Mouse (Mus musculus): ENCODE measurements around the gene Atp5e. TPM values are rescaled to one million over a fixed set of nuclear protein-coding genes. Genes with fewer than 3 reads are reported as not detected.

Atp5e gene
- polyA plus RNA-seq (2015; fragmentation: Nextera tagmentation; extraction: Ambion mirVana), result 591 and 652 TPM in 2 replicates

DNA sequence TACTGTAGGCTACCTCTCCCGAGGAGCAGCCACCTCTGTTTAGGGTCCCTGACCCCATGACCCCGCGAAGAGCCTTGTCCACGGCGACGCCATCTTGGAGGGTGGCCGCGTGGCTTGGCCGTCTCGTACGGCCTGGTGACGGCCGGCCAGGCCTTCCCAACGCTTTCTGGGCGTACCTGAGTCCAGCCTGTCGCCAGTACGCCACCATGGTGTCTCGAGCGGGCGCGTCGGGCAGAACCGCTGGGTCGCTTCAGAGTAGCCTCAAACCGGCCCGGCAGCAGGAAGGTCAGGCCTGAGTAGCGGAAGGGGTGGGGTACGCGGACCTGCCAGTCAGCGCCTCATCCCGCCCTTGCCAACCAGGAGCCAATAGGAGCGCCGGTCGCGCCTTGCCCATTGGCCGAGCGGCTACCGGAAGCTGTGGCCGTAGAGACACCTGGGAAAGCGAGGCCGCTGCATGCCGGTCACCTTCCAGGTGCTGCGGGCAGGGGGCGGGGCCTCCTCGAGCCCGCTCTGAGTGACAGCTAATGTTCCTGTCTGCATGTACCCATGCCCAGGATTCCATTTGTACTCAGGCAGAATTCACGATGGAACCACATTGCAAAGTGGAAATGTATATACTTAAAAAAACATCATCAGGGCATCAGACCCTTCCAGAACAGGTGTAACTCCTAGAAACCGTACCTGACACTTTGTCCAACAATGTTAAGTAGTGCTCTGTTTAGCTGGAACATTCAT is at the start of gene Atp5e:
Atp5e (minus strand) TSS at position 317 of the 735 bp plus-strand sequence.
- Histone ChIP-seq H3K27me3 (replicated peaks; ENCODE audit: insufficient read depth, low read length) (no peaks in the 10 kb centered on the region), H3K4me2 (replicated peaks; ENCODE audit: low read depth, low read length) (peak within 1 kb of the TSS; percentile 94), H3K27ac (ENCODE audit: low read length) (peak within 1 kb of the TSS; percentile 71; the same call in 1 of the 2 replicates), H3K4me1 (ENCODE audit: insufficient read depth, low read depth, low read length) (peaks cover 8% of the 10 kb centered on the region; the same call in 1 of the 2 replicates), H3K36me3 (ENCODE audit: insufficient read depth, low read length) (no peaks in the 10 kb centered on the region), H3K9me3 (ENCODE audit: low read length) (no peaks in the 10 kb centered on the region), H3K4me3 (ENCODE audit: low read depth, low read length) (peak within 1 kb of the TSS; percentile 69), H3K9ac (replicated peaks; ENCODE audit: low read depth) (peak within 1 kb of the TSS; percentile 71)
- peak; percentile 100 for ATAC-seq
- WGBS, result 3% methylated on average over 48 of the region's 48 CpGs
- DNase-seq (ENCODE audit: low spot score), result peak; percentile 98
- TF ChIP-seq CTCF (IDR thresholded peaks at IDR 0.05) (peak; percentile 20; the same call in 1 of the 2 replicates), EP300 (IDR thresholded peaks at IDR 0.05) (no peak)

DNA sequence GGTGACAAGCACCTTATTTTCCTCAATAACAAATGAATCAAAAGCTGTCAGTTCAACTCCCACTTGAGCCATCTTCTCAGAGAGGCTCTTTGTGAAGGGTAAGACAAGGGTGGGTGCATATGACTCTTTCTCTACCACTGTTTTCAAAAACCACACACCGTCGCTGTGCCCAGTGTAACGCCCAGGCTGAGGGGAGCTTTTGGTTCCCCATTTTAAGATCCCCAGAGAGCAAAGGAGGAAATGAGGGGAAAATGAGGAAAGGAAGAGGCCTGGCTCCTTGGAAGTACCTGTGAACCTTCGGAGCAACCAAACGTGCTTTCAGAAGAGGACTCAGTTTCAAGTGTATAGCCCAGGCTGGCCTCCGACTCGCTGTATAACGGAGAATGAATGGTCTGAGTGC is 45.9 kb upstream of the Atp5e start:
- Histone ChIP-seq H3K4me1 (ENCODE audit: insufficient read depth, low read depth, low read length) (no peaks in the 10 kb centered on the region), H3K9me3 (ENCODE audit: low read length) (no peaks in the 10 kb centered on the region), H3K4me2 (replicated peaks; ENCODE audit: low read depth, low read length) (no peak overlapping the region), H3K36me3 (ENCODE audit: insufficient read depth, low read length) (no peaks in the 10 kb centered on the region), H3K4me3 (ENCODE audit: low read depth, low read length) (no peak overlapping the region), H3K27ac (ENCODE audit: low read length) (no peak overlapping the region), H3K27me3 (replicated peaks; ENCODE audit: insufficient read depth, low read length) (no peaks in the 10 kb centered on the region), H3K9ac (replicated peaks; ENCODE audit: low read depth) (no peak overlapping the region)
- DNase-seq (ENCODE audit: low spot score), result no peak
- WGBS, result 86% methylated on average over 8 of the region's 8 CpGs
- TF ChIP-seq CTCF (IDR thresholded peaks at IDR 0.05) (no peak), EP300 (IDR thresholded peaks at IDR 0.05) (no peak)
- ATAC-seq, result no peak

DNA sequence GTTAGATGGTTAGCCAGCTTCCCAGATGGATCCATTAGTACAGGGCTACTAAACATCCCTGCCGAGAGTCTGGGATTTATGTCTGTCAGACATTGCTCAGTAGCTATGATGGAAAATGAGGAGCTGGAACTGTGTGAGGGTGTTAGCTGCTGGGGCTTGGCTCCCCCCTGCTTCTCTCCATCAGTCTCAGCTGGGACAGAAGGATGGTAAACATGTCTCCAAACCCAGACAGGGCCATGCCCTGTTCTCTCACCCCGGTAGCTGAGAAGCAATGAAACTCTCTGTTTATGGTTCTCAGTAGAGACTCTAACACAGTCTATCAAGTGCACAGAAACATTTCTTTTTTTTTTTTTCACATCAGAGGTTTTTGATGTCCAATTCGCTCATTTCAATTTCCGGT is 44.1 kb upstream of the Atp5e start:
- Histone ChIP-seq H3K4me1 (ENCODE audit: insufficient read depth, low read depth, low read length) (no peaks in the 10 kb centered on the region), H3K36me3 (ENCODE audit: insufficient read depth, low read length) (no peaks in the 10 kb centered on the region), H3K27ac (ENCODE audit: low read length) (no peak overlapping the region), H3K4me2 (replicated peaks; ENCODE audit: low read depth, low read length) (no peak overlapping the region), H3K9me3 (ENCODE audit: low read length) (no peaks in the 10 kb centered on the region), H3K27me3 (replicated peaks; ENCODE audit: insufficient read depth, low read length) (no peaks in the 10 kb centered on the region), H3K4me3 (ENCODE audit: low read depth, low read length) (no peak overlapping the region), H3K9ac (replicated peaks; ENCODE audit: low read depth) (no peak overlapping the region)
- DNase-seq (ENCODE audit: low spot score), result no peak
- ATAC-seq, result peak; percentile 63
- 80% methylated on average over 4 of the region's 4 CpGs for WGBS
- no peak for TF ChIP-seq EP300 (IDR thresholded peaks at IDR 0.05)
- TF ChIP-seq CTCF (IDR thresholded peaks at IDR 0.05), result no peak

DNA sequence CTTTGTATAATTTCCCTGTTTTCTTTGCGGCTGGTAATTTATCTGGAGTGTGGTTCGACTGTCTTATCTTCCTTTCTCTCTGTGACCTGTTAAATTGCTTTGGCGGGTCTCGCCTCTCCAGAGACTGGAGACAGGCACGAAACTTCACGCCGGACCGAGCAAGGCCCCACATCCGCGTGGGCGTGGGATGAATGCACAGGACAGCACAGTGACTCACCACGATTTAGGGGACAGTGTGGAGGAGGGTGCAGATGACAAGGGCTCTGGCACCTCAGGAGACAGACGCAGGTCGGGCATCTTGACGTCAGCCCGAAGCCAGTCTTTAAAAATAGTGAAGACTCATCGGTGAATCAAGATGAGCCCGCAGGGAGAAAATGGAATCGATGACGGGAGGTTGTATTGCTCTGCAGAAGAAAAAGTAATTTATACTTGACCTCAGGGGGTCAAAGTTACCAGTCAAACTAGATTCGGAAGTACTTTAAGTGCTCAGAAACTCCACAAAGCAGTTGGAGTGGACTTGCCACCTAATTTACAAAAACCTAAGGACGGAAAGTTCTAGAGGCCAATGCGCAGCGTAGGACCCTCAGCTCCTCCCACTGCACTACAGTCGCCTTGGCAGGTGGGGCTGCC is 39.0 kb upstream of the Atp5e start:
- WGBS, result 48% methylated on average over 25 of the region's 25 CpGs
- no peaks in the 10 kb centered on the region; the same call in 1 of the 2 replicates for H3K4me1 ChIP-seq (ENCODE audit: insufficient read depth, low read depth, low read length)
- no peak overlapping the region for H3K4me3 ChIP-seq (ENCODE audit: low read depth, low read length)
- ATAC-seq, result peak; percentile 48
- H3K9me3 ChIP-seq (ENCODE audit: low read length), result no peaks in the 10 kb centered on the region
- no peaks in the 10 kb centered on the region for H3K36me3 ChIP-seq (ENCODE audit: insufficient read depth, low read length)
- H3K4me2 ChIP-seq (replicated peaks; ENCODE audit: low read depth, low read length), result no peak overlapping the region
- no peak for TF ChIP-seq EP300 (IDR thresholded peaks at IDR 0.05)
- no peak for TF ChIP-seq CTCF (IDR thresholded peaks at IDR 0.05)
- H3K9ac ChIP-seq (replicated peaks; ENCODE audit: low read depth), result no peak overlapping the region
- no peak overlapping the region for H3K27ac ChIP-seq (ENCODE audit: low read length)
- H3K27me3 ChIP-seq (replicated peaks; ENCODE audit: insufficient read depth, low read length), result no peaks in the 10 kb centered on the region
- DNase-seq (ENCODE audit: low spot score), result peak; percentile 41

DNA sequence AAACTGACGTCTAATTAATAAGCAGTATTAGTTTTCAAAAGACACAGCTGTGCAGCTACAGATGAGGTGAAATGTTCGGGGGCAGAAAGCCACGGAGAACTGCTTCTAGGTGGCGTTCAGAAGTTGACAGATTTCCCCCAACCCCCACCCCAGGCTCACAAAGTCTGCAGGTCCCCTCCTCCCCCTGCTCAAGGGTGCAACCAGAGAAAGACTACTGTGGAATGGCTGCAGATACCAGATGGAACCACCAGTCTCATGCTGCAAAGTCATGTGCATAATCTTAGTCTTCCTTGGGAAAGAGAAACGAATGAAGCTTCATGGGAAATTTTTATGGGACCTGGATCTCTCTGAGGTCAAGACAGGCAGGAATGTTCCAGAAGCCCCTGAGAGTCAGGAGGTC is 38.4 kb upstream of the Atp5e start:
- Histone ChIP-seq H3K27ac (ENCODE audit: low read length) (no peak overlapping the region), H3K4me2 (replicated peaks; ENCODE audit: low read depth, low read length) (no peak overlapping the region), H3K9me3 (ENCODE audit: low read length) (no peaks in the 10 kb centered on the region), H3K36me3 (ENCODE audit: insufficient read depth, low read length) (no peaks in the 10 kb centered on the region), H3K9ac (replicated peaks; ENCODE audit: low read depth) (no peak overlapping the region), H3K4me3 (ENCODE audit: low read depth, low read length) (no peak overlapping the region), H3K4me1 (ENCODE audit: insufficient read depth, low read depth, low read length) (no peaks in the 10 kb centered on the region; the same call in 1 of the 2 replicates), H3K27me3 (replicated peaks; ENCODE audit: insufficient read depth, low read length) (no peaks in the 10 kb centered on the region)
- WGBS, result 42% methylated on average over 5 of the region's 5 CpGs
- ATAC-seq (no peak), DNase-seq (ENCODE audit: low spot score) (no peak)
- no peak for TF ChIP-seq CTCF (IDR thresholded peaks at IDR 0.05)

DNA sequence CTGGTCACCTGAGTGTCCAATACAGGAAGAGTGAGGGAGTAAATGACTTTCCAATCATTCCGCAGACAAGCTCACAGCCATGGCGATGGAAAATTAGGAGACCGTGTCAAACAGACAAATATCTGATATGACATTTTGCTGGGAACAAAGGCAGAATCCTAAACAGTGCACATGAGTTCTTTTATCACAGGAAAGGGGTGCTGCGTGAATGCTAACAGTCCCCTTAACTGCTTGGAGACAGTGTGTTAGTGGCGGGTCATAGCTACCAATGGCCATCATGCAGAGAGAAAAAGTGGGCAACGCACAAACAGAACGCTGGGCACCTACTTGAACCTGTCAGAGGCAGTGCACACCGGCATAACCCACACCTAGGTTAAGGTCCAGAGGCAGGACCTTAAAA is 37.6 kb upstream of the Atp5e start:
- H3K9ac ChIP-seq (replicated peaks; ENCODE audit: low read depth), result no peak overlapping the region
- H3K27me3 ChIP-seq (replicated peaks; ENCODE audit: insufficient read depth, low read length), result no peaks in the 10 kb centered on the region
- H3K9me3 ChIP-seq (ENCODE audit: low read length), result no peaks in the 10 kb centered on the region
- WGBS, result 89% methylated on average over 8 of the region's 8 CpGs
- no peaks in the 10 kb centered on the region for H3K36me3 ChIP-seq (ENCODE audit: insufficient read depth, low read length)
- no peak overlapping the region for H3K4me2 ChIP-seq (replicated peaks; ENCODE audit: low read depth, low read length)
- no peak overlapping the region for H3K27ac ChIP-seq (ENCODE audit: low read length)
- DNase-seq (ENCODE audit: low spot score) (no peak), ATAC-seq (no peak)
- TF ChIP-seq EP300 (IDR thresholded peaks at IDR 0.05), result no peak
- no peak for TF ChIP-seq CTCF (IDR thresholded peaks at IDR 0.05)
- no peak overlapping the region for H3K4me3 ChIP-seq (ENCODE audit: low read depth, low read length)
- H3K4me1 ChIP-seq (ENCODE audit: insufficient read depth, low read depth, low read length), result no peaks in the 10 kb centered on the region; the same call in 1 of the 2 replicates

Data from lung, postnatal 0 days (tissue).